Mouse (Mus musculus) T-helper 17 cell (primary cell): ENCODE measurements around the gene Lhx2.

ENCODE experiments used
- in situ Hi-C, 2 experiments: fragments of 300-600 bp; cut with MboI, MseI; formaldehyde crosslinking; loops; 1 replicate in 1 of 2; 2 replicates in 1 of 2; pipeline ENCODE4 v1.15.1; 2025; ENCODE audit warnings: high pct_unique_total_duplicates in 2 of 2

Gene Lhx2

DNA sequence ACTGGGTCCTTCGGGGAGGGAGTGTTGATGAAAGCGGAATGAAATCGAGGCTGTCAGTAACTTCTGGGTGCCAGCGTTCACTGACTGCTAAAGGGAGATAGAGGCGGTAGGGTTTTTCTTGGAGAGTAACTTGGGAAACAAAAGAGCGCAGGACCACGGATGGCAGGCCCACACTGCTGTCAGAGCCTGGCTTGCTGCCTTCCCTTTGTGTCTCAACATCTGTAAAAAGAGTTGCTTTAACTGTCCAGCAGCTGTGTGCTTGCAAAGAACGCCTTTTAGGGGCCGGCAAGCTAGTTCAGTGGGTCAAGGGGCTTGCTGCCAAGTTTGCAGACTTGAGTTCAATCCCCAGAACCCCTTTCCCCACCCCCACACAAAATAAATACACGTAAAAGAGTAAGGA lies 20.1 kb downstream of the Lhx2 start:
- in situ Hi-C loops = no loop called here

DNA sequence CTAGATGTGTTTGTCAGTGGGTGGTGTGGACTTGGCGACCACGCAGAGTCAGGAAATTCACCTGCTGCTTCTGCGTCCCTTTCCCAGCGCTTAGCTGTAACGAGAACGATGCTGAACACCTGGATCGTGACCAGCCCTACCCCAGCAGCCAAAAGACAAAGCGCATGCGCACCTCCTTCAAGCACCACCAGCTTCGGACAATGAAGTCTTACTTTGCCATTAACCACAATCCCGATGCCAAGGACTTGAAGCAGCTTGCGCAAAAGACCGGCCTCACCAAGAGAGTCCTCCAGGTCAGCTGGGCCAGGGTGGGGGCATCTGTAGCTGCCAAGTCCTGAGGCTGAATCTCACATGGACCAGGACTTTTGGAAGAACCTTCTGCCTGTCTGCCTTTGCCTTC lies 20.7 kb downstream of the Lhx2 start:
- in situ Hi-C loops = no loop called here

DNA sequence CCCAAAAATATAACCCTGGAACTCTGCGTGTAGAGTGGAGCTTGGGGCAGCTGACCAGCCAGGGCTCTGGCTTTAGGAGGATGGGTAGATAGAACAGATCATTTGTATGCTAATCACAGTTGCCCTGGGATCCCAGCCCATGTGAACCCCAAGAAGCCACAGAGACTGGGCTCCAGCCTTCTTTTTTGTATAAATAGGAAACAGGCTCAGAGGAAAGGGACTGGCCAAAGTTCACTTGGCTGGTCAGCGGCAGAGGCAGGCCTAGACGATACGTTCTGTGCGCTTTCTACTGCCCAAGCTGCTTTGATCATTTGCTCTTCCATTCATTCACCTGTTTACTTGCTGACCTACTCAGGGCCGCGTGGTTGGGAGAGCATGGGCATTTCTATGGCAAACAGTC lies 27.1 kb downstream of the Lhx2 start:
- in situ Hi-C loops = no loop called here

DNA sequence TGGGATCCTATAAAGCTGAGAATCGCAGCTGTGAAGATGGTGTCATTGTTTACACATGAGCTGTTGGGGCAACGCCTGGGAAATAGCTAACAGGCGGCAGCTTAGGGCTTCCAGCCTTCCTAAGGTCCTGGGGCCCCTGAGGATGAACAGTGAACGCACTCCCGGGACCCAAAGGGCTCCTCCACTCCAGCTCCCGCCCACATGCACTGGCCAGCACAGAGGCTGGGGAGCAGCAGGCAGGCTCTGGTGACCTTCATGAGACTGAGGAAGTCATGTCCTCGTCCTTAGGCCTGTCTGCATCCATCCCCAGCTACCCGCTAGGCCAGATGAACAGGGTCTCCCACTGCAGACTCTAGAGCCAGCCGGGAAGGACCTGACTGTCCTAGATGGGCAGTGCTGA lies 27.9 kb downstream of the Lhx2 start:
- in situ Hi-C loops = no loop called here

DNA sequence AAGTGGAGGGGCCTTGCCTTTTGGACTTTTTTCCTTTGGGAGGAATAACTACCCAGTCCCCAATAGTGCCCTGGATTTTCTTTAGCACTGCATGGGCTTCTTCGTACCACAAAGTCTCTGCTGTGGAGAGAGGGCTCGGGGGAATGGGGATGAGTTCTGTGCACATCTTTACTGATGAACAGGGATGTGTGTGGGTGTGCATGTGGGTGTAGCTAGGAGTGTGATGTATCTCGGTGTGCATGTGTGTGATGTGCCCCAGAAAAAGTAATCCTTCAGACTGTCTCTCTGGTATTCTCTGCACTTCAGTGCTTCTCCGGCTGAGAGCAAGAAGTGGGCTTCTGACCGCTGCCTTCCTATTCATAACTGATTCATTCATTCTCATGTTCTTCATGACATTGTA lies 28.8 kb downstream of the Lhx2 start:
- in situ Hi-C loops = no loop called here

DNA sequence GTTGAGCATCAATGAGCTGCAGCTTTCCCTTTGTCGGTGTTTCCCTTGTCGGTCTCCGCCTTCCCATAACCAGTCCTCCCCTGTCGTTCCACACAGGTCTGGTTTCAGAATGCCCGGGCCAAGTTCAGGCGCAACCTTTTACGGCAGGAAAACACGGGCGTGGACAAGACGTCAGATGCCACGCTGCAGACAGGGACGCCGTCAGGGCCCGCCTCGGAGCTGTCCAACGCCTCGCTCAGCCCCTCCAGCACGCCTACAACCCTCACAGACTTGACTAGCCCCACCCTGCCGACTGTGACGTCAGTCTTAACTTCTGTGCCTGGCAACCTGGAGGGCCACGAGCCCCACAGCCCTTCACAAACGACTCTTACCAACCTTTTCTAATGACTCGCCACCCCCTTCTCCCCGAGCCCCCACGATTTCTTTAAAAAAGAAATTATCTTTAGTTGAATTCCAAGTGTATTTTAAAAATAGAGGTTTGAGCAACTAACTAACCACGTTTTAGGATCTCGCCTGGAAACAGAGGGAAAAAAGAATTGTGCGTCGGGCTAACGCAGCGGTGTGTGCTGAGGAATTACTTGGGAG lies 29.8 kb downstream of the Lhx2 start:
- in situ Hi-C loops = no loop called here

DNA sequence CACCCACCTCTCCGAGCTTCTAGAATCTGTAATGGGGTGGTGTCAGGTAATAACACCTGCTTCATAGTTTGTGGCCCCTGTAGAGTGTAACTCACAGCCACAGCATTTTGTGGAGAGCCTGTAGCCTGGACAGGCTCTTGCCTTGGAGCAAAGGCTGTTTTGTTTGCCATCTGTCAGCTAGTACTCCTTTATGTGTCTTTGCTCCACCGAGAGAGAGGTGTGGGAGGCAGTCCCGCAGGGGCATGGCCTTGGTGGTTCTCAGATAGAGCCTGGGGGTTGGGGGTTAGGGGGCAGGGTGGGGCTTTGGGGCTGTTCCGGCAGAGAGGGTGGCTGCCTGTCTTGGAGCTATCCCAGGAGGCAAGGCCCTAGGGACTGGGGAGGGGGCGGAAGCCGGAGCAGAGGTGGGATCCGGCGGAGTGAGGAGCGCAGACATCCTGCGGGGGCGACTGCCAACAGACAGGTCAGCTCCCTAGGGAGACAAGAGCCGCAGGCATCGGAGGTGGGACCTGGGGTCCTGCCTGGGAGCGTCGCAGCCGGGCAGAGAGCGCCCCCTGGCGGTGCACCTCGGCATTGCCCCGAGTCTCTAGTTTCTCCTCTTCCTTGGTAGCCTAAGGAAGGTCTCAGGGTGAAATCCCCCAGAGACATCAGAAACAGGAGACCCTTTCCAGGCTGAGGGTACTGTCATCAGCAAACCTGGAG lies 36.7 kb downstream of the Lhx2 start:
- in situ Hi-C loops = loop anchor here (5.0 to 10.0 kb wide), 3 partner anchors 441 to 949 kb away; no protein-coding TSS in a partner anchor

DNA sequence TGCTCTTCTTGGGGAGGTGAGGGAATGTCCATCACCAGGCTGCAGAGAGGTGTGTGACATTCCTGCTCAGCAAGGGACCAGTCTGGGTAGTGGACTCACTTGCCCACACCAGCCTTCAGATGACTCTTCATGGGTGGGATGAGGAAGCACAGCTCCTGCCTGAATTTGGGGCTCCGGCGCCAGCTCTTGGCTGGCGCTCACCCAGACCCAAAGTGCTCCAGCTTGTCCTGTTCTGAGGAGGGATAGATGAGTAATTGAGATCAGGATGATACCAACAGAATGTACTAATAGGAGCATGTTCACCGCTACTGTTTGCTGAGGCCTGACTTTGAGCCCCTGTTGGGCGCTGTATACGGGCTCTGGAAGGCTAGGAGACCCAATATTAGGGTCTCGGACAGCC lies 38.2 kb downstream of the Lhx2 start:
- in situ Hi-C loops = loop anchor here (5.0 to 10.0 kb wide), 3 partner anchors 442 to 948 kb away; no protein-coding TSS in a partner anchor

DNA sequence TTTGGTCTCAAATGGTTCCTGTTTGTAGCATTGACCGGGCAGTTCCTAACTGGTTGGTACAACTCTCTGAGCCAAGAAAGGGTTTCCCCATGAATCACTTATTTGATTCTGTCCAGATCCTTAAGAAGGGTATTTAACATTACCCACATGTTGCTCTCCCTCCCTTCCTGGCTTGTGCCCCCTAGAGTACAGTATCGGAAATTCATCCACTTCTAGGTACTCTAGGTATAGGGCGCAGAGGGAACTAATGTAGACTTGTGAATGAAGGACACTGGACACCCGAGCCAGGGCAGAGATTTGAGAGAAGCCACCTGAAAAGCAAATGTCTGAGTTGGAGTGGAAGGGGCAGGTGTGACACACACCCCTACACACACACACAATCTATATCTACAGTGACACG lies 39.3 kb downstream of the Lhx2 start:
- in situ Hi-C loops = loop anchor here (5.0 to 10.0 kb wide), 3 partner anchors 444 to 946 kb away; no protein-coding TSS in a partner anchor

DNA sequence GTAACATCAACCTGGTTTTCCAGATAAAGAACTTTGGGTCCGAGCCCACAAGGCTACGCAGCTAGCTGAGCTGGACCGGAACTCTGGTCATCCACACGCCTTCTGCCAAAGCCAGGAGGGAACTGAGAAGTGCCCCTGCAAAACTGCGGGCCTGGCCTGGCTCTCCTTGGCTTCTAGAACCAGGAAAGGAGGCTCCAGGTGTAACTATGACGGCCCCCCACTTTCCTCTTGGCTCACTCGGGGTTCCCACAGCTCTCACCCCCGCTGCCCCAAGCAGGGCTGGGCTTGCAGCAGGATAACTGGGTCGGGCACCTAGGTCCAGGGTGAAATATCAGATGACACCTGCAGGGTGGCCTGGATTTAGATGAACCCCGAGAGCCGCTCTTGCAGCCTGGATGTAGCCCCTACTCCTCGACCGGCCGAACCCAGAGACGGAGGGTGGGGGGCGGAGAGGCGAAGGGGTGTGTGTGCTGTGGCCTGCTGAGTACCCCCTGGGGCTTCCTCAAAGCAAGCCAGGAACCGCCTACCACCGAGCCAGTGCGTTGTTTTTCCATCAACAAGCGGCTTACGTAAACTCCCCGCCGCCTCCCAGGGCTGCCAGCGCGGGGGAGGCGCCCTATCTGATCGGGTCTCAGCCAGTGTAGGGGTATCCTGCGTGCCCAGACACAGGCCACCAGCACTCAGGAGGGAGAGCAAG lies 39.9 kb downstream of the Lhx2 start:
- in situ Hi-C loops = loop anchor here (5.0 to 10.0 kb wide), 3 partner anchors 444 to 946 kb away; no protein-coding TSS in a partner anchor

DNA sequence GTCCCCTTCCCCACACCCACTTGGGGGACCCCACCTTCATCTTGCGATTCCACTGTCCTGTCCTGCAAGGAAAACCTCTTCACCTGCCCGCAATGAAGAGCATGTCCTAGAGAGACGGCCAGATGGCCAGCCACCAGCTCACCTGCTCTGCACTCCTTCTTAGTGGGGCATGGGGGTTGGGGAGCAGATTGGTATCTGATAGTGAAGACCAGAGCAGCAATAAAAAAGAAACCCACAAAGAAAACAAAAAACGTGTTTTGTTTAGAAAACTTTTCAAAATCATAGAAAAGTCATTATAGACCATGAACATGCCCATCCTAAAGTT lies 40.4 kb downstream of the Lhx2 start:
- in situ Hi-C loops = loop anchor here (5.0 to 10.0 kb wide), 3 partner anchors 445 to 945 kb away; no protein-coding TSS in a partner anchor

DNA sequence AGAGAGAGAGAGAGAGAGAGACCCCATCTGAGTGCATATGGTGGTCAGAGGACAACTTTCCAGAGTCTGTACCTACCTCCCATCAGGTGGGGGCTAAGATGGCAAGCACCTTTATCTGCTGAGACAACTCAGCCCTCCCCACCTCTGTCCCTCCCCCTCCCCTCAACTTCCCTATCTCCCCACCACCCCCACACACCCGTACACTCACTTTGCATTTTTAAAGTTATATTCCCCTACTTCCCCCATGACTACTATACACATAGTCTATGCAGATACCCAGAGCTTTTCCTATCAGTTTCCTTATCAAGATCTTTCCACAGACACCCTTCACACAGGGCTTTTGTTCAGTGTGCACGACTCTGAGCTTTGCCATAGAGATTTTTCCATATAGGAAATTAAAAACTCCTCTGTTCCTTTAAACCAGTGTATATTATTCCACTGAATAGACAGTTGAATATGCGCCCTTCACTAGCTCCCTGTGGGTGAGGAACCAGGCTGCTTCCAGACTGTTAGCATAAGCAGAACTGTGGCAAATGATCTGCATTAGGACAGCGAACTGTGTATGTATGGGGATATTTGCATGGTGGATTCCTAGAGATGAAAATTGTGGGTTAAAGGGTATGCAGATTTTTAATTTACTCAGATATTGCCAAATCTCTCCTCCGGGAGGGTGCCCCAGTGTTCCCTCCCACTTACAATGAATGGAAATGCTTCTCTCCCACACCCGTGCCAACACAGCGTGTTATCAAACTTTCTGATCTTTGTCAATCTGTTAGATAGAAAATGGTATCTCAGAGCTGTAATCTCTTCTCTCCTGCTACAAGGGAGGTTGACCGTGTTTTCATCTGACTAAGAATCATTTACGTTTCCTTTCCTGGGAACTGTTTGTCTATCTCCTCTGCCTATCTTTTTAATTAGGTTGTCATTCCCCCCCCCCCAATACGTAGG lies 41.3 kb downstream of the Lhx2 start:
- in situ Hi-C loops = no loop called here

DNA sequence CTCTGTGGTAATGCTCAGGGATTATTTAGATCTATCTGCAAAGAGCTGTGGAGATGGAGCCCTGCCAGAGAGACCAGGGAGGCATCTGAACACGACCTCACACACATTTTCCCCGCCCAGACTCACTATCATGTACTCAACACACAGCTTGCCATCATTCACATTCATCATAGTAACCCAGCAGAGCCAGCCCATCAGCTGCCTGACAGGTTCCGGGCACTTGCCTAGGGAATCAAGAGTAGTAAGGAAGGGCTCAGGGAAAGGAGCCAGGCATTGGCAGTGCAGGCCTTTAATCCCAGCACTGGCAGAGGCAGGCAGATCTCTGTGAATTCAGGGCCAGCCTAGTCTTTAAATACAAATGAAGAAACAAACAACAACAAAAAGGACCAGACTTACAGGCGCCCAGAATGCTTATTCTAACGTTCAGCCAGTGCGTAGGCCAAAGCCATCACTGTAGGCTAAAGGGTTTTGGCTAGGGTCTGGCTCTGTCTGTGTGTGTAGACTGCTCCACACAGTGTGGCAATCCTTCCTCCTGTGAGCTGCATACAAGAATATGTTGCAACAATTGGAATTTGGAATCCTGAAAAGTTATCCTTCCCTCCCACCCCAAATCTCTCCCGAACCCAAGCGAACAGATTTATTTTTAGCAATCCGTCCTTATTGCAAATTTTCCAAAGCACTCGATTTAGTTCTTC lies 48.6 kb downstream of the Lhx2 start:
- in situ Hi-C loops = loop anchor here in 1 of 2 experiments (5.0 kb wide), 1 partner anchor 575 kb away; no protein-coding TSS in a partner anchor

DNA sequence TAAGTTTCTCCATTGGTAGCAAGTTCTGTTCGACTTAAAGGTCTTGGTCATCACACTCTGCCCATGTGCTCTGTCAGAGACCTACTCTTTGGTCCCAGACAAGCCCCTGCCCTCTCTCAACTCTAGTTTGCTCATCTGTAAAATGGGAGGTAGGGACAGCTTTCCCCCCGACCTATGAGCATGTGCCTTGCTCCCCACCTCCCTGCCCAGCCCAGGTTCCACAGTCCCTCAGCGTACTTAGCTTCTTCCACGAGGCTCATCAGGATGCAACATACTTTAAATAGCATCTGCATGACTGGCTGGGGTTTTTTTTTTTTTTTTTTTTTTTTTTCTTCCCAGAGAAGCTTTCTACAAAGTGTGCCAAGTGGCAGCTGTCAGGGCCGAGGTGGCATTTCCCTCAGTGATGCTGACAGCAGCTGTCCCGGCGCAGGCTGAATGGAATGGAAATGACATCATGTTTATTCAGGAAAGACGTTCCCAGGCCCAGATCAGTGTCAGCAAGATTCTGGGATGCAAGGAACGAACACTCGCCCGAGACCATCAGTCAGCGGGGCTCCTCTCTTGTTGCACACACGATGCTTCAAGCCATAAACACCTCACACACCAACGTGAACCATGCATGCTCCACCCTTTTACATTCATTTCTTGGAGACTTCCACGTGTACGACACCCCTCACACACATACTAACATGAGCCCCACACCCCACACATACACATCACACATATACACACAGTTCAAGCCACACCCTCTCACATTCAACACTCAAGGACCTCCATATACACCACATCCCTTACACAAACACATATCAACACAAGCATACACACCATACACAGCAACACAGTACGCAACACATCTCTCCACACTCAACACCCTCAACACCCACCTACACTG lies 56.1 kb downstream of the Lhx2 start:
- in situ Hi-C loops = no loop called here

DNA sequence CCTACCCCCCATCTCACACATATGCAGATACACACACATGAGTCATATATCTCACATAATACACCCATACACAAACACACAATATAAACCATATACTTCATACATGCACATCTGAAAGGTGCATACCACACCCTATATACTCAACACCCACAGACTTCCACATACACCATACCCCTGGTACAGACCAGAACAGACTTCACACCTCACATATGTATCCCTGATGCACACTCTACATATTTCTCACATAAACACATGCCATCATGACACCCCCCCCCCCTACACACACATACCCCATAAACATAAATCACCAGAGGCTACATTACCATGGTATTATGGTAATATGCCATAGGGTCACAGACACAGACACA lies 56.8 kb downstream of the Lhx2 start:
- in situ Hi-C loops = no loop called here

DNA sequence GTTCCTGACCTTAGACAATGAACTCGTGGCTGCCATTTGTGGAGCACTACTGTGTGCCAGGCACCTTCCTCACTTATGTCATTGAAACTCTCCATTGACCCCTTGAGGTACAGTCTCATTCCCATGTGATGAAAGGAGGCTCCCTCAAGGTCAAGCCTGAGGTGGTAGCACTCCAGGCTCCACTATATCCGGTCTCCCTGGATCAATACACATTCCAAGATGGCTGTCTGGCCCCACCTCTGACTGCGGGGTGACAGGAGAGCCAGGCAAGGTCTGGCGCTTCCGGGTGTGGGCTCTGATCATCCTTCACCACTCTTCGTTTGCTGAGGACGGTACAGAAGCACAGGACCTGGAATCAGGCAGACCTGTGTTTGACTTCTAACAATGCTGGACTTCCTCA lies 58.2 kb downstream of the Lhx2 start:
- in situ Hi-C loops = no loop called here

DNA sequence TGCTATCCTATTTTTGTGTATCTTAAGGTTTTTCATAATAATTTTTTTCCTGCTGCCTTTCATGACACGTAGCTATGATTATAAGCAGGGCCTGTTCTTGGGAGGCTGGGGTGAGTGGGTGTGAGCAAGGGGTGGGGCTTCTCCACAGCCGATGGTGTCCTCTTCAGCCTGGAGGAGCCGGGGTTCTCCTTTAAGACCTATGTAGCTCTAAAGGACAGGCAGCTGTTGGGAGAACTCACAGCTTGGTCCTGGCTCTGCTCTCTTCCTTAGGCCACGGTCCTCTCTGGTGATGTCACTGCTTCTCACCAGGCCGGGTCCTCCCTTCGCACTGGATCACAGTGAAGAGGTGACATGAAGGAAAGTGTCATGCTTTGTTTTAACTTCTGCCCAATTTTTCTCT lies 58.8 kb downstream of the Lhx2 start:
- in situ Hi-C loops = no loop called here

DNA sequence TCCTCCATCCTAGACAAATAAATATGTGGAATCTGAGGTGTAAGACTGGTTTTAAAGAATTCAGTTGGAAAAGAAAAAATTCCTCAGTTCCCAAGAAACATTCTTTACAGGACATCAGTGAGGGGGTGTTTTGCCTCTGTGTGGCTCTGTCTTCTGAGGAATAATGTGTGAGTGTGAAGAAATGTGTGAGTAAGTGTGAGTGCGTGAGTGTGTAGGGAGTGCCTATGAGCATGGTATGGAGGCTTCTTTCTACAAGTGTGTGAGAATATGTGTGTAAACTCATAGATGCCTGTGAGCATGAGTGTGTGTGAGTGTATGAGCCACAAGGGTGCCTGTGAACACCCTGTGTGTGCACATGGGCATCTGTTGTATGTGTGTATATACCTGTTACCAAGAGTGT lies 63.5 kb downstream of the Lhx2 start:
- in situ Hi-C loops = loop anchor here in 1 of 2 experiments (25.0 kb wide), 1 partner anchor 1160 kb away; no protein-coding TSS in a partner anchor

DNA sequence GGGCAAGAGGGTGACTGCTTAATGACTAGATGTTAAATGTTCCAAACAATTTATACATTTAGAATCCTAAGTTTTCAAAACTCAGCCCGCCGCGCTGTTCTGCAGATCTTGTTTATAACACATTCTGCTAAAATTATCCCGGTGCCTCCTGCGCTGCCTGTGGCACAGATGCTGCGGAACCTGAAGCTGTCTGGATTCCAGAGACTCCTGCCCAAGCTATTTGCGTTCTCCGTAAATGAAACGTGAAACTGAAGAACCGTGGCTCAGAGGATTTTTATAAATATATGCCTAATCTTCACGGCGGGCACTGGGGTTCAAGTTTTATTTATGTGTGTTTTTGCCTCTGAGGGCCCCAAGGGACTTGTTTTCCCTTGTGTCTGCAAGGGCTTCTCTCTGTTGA lies 64.2 kb downstream of the Lhx2 start:
- in situ Hi-C loops = loop anchor here in 1 of 2 experiments (25.0 kb wide), 1 partner anchor 1159 kb away; no protein-coding TSS in a partner anchor
